Mouse (Mus musculus): ENCODE measurements around the gene Gm20388. TPM values are rescaled to one million over a fixed set of nuclear protein-coding genes. Genes with fewer than 3 reads are reported as not detected.

Gene Gm20388
- total RNA-seq, 4 experiments from 2014 or later: 0.17 to 15.1 (median 6.6) TPM

GRCm38 (mm10) chr8:120381865-120382264, 471.2 kb downstream of the Gm20388 start:
- DNase-seq (ENCODE audit: low spot score in 2 of 2): no peak

- DNase-seq (ENCODE audit: low spot score in 2 of 2): peak; percentile 89 to 93
These were observed 472.0 kb downstream of the Gm20388 start for GRCm38 (mm10) chr8:120382436-120383203.

- no peak for DNase-seq (ENCODE audit: low spot score in 2 of 2)
These were observed 472.5 kb downstream of the Gm20388 start for GRCm38 (mm10) chr8:120383204-120383560.

- DNase-seq (ENCODE audit: low spot score in 2 of 2): no peak
These were observed 473.1 kb downstream of the Gm20388 start for GRCm38 (mm10) chr8:120383713-120384112.

GRCm38 (mm10) chr8:120384745-120385144, 474.1 kb downstream of the Gm20388 start:
- no peak for DNase-seq (ENCODE audit: low spot score in 2 of 2)

GRCm38 (mm10) chr8:120388246-120388645, 477.6 kb downstream of the Gm20388 start:
- no peak for DNase-seq (ENCODE audit: low spot score in 2 of 2)

GRCm38 (mm10) chr8:120390598-120390997, 480.0 kb downstream of the Gm20388 start:
- no peak for DNase-seq (ENCODE audit: low spot score in 2 of 2)

GRCm38 (mm10) chr8:120391856-120392255, 481.2 kb downstream of the Gm20388 start:
- no peak for DNase-seq (ENCODE audit: low spot score in 2 of 2)

GRCm38 (mm10) chr8:120393085-120393484, 482.4 kb downstream of the Gm20388 start:
- no peak for DNase-seq (ENCODE audit: low spot score in 2 of 2)

GRCm38 (mm10) chr8:120393871-120394275, 483.2 kb downstream of the Gm20388 start:
- peak; percentile 55 to 65 for DNase-seq (ENCODE audit: low spot score in 2 of 2)

GRCm38 (mm10) chr8:120395892-120396291, 485.3 kb downstream of the Gm20388 start:
- DNase-seq (ENCODE audit: low spot score in 2 of 2): no peak

- DNase-seq (ENCODE audit: low spot score in 2 of 2): no peak
These were observed 486.1 kb downstream of the Gm20388 start for GRCm38 (mm10) chr8:120396756-120397155.

- no peak for DNase-seq (ENCODE audit: low spot score in 2 of 2)
These were observed 487.1 kb downstream of the Gm20388 start for GRCm38 (mm10) chr8:120397444-120398411.

GRCm38 (mm10) chr8:120399212-120399934, 488.7 kb downstream of the Gm20388 start:
- DNase-seq (ENCODE audit: low spot score in 2 of 2): no peak

GRCm38 (mm10) chr8:120401216-120401615, 490.6 kb downstream of the Gm20388 start:
- no peak for DNase-seq (ENCODE audit: low spot score in 2 of 2)

GRCm38 (mm10) chr8:120401712-120402111, 491.1 kb downstream of the Gm20388 start:
- DNase-seq (ENCODE audit: low spot score in 2 of 2): no peak

GRCm38 (mm10) chr8:120403606-120404269, 493.1 kb downstream of the Gm20388 start:
- DNase-seq (ENCODE audit: low spot score in 2 of 2): no peak

- no peak for DNase-seq (ENCODE audit: low spot score in 2 of 2)
These were observed 494.0 kb downstream of the Gm20388 start for GRCm38 (mm10) chr8:120404609-120405036.

GRCm38 (mm10) chr8:120406008-120406632, 495.5 kb downstream of the Gm20388 start:
- DNase-seq (ENCODE audit: low spot score in 2 of 2): no peak

GRCm38 (mm10) chr8:120407701-120408240, 497.1 kb downstream of the Gm20388 start:
- DNase-seq (ENCODE audit: low spot score in 2 of 2): no peak
